Mouse (Mus musculus): ENCODE results near the gene Syce1l. TPM values are rescaled to one million over a fixed set of nuclear protein-coding genes. Genes with fewer than 3 reads are reported as not detected.

Gene Syce1l
- total RNA-seq, 2 experiments from 2014 or later: not detected

DNA sequence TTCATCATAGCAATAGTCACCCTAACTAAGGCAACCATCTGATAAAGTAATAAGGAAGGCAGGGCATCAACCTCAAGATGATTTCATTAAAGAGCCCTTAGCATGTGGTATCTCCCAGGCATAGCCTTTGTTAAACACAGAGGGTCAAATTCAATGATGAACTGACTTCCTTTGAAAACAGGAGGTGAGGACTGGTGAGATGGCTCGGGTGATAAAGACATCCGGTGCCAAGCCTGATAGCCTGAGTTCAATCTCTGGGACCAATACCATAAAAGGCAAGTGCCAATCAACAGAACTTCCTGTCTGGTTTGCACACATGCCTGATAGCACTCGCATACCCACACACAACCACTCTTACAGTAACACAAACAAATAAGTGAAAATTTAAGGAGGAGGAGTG is 36.3 kb downstream of the Syce1l start:
- TF ChIP-seq CTCF (IDR thresholded peaks at IDR 0.05): no peak
- H3K27ac ChIP-seq: no peak overlapping the region
- intact Hi-C loops (cut with DNase I): no loop called here
- no peak overlapping the region for H3K4me3 ChIP-seq
- DNase-seq: no peak

DNA sequence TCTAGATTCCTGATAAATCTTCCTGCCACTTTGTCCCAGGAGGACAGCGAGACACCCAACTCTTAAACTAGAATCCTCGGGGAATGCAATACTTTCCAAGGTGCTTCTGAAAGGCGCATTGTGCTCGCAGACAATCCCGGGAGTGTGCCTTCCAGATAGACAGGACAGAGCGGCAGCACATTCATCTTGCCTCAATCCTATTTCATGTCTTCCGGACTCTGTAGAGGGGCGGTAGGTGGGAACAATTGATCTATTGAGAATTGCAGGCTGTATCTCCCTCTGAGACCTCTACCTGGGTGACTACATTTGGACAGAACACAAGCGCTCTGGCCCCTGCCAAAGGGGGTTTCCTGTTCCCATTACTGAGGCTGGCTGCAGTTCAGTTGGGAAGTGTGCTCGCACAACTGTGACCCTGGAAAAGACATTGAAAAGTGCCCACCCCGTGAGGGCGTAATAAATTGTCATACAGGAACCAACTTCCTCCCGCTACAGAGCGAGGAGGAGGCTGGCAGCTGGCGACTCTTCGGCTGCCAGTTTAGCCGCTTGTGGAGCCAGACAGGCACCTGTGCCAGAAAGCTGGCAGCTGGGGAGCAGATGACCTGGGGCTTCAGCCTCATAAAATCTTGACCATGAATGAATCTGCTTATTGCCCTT is 45.0 kb downstream of the Syce1l start:
- TF ChIP-seq CTCF (IDR thresholded peaks at IDR 0.05): no peak
- intact Hi-C loops (cut with DNase I): no loop called here
- DNase-seq: peak; percentile 48
- Histone ChIP-seq H3K27ac (no peak overlapping the region), H3K4me3 (peak overlapping the region; percentile 28; the same call in 1 of the 2 replicates)

DNA sequence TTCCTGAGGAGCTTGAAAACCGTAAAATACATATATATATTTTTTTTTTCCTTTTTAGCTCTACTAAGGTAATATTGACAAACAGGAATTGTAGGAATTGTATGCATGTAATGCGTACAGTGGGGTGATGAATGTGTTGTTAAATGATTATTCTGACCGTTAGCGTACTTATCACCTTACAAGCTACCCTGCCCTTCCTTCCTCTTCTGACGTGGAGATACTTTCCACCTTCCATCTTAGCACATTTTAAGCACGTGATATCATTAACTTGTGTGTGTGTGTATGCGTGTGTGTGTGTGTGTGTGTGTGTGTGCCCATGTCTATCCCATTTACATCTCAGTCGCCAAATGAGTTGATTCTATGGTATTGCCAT is 45.5 kb downstream of the Syce1l start:
- intact Hi-C loops (cut with DNase I): no loop called here
- TF ChIP-seq CTCF (IDR thresholded peaks at IDR 0.05): no peak
- DNase-seq: no peak
- no peak overlapping the region for H3K27ac ChIP-seq
- no peak overlapping the region for H3K4me3 ChIP-seq

DNA sequence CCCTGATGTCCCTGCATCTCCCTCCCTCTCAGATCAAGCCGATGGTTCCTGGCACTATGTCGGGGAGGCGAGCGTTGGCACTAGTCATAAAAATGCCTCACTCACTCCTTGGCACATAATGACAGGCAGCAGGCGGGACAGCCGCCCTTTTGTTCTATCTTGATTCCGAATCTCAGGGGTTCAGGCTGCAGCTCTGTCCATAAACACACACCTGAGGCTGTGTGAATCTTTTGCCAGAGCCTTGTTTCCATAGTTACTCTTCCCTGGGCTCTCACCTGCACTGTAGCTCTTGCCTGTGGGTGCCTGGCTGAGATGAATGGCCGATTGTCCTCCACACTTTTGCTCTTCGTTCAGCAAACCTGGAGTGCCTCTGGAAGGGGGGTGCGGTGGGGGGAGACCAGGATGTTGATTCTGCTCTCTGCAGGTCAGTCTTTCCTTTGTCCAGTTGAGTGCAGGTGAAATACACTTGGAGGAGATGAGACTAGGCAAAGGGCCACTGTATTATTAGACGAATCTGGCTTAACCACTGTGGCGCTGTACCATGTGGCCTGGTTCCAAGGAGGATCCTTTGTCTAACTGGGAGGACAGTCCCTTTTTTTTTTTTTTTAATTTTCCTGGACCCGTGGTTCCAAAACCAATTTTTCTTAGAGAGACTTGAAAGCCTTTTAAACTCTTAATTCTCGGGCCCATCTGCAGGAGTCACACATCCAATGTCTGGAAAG is 48.8 kb downstream of the Syce1l start:
- no peak overlapping the region for H3K4me3 ChIP-seq
- DNase-seq: no peak
- H3K27ac ChIP-seq: no peak overlapping the region
- TF ChIP-seq CTCF (IDR thresholded peaks at IDR 0.05): no peak
- intact Hi-C loops (cut with DNase I): no loop called here

DNA sequence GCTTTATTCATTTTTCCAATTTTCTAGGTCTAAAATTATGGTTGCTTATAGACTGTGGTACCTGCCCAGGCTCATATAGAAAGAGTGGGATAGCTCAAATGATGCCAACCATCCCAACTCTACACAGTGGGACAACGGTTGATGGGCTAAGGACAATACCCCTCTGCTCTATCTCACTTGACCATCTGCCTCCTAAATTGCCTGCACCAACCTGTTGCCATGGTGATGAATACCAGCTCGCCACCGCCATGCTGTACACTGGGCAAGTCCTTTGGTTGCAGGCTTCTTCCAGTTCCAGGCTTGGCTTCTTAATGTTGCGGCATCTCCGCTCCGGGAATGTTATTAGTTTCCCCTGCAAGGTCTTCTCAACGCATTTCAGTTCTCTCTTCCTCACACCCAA is 62.0 kb downstream of the Syce1l start:
- no peak for TF ChIP-seq CTCF (IDR thresholded peaks at IDR 0.05)
- no peak for DNase-seq
- no peak overlapping the region for H3K27ac ChIP-seq
- no peak overlapping the region for H3K4me3 ChIP-seq
- intact Hi-C loops (cut with DNase I): no loop called here

Other genes with a start within 250 kb of the Syce1l start
- 1 to 10 TPM; 3.0 to 3.7 TPM for gene Mon1b, start 7.6 kb upstream of the Syce1l start, total RNA-seq (2021)
- under 1 TPM; 0.03 to 0.15 TPM for gene Adamts18, start 205.5 kb downstream of the Syce1l start, total RNA-seq (2021)